Mouse (Mus musculus): ENCODE measurements at regions not wholly inside any gene's neighbourhood (a gene's known extent, or its start where the extent isn't known, plus 50 kb on each side); places are given as distances from the start of the nearest gene placed in this dataset.

GRCm38 (mm10) chr10:9174997-9175396 lies 289.1 kb upstream of the Sash1 start:
- no peak for DNase-seq (ENCODE audit: extremely low read depth, low read depth)

GRCm38 (mm10) chr10:9173509-9173908 lies 287.6 kb upstream of the Sash1 start:
- no peak for DNase-seq (ENCODE audit: extremely low read depth, low read depth)

- DNase-seq (ENCODE audit: extremely low read depth, low read depth) = no peak
These were observed 282.9 kb upstream of the Sash1 start for GRCm38 (mm10) chr10:9168725-9169124.

- no peak for DNase-seq (ENCODE audit: extremely low read depth, low read depth)
These were observed 280.1 kb upstream of the Sash1 start for GRCm38 (mm10) chr10:9166017-9166416.

- no peak for DNase-seq (ENCODE audit: extremely low read depth, low read depth)
These were observed 279.7 kb upstream of the Sash1 start for GRCm38 (mm10) chr10:9165598-9165997.

GRCm38 (mm10) chr10:9164333-9164732 lies 278.5 kb upstream of the Sash1 start:
- no peak for DNase-seq (ENCODE audit: extremely low read depth, low read depth)

GRCm38 (mm10) chr10:9161597-9161996 lies 275.7 kb upstream of the Sash1 start:
- no peak for DNase-seq (ENCODE audit: extremely low read depth, low read depth)

GRCm38 (mm10) chr10:9157299-9158215 lies 271.7 kb upstream of the Sash1 start:
- no peak for DNase-seq (ENCODE audit: extremely low read depth, low read depth)

- no peak for DNase-seq (ENCODE audit: extremely low read depth, low read depth)
These were observed 250.2 kb upstream of the Sash1 start for GRCm38 (mm10) chr10:9136099-9136498.

- no peak for DNase-seq (ENCODE audit: extremely low read depth, low read depth)
These were observed 248.6 kb upstream of the Sash1 start for GRCm38 (mm10) chr10:9134293-9135021.

- no peak for DNase-seq (ENCODE audit: extremely low read depth, low read depth)
These were observed 244.2 kb upstream of the Sash1 start for GRCm38 (mm10) chr10:9130061-9130460.

GRCm38 (mm10) chr10:9119249-9119648 lies 233.4 kb upstream of the Sash1 start:
- no peak for DNase-seq (ENCODE audit: extremely low read depth, low read depth)

GRCm38 (mm10) chr10:9117648-9118551 lies 232.0 kb upstream of the Sash1 start:
- DNase-seq (ENCODE audit: extremely low read depth, low read depth) = no peak

GRCm38 (mm10) chr10:9117134-9117533 lies 231.3 kb upstream of the Sash1 start:
- no peak for DNase-seq (ENCODE audit: extremely low read depth, low read depth)

- DNase-seq (ENCODE audit: extremely low read depth, low read depth) = no peak
These were observed 227.8 kb upstream of the Sash1 start for GRCm38 (mm10) chr10:9113706-9114105.

- DNase-seq (ENCODE audit: extremely low read depth, low read depth) = no peak
These were observed 225.2 kb upstream of the Sash1 start for GRCm38 (mm10) chr10:9111051-9111450.

GRCm38 (mm10) chr10:9096207-9096606 lies 210.3 kb upstream of the Sash1 start:
- DNase-seq (ENCODE audit: extremely low read depth, low read depth) = no peak

- DNase-seq (ENCODE audit: extremely low read depth, low read depth) = no peak
These were observed 209.3 kb upstream of the Sash1 start for GRCm38 (mm10) chr10:9095163-9095562.

GRCm38 (mm10) chr10:9092237-9092885 lies 206.5 kb upstream of the Sash1 start:
- DNase-seq (ENCODE audit: extremely low read depth, low read depth) = no peak

- DNase-seq (ENCODE audit: extremely low read depth, low read depth) = no peak
These were observed 205.1 kb upstream of the Sash1 start for GRCm38 (mm10) chr10:9090961-9091360.

- no peak for DNase-seq (ENCODE audit: extremely low read depth, low read depth)
These were observed 202.0 kb upstream of the Sash1 start for GRCm38 (mm10) chr10:9087871-9088270.
